ENCODE assay signal across 9 mouse cellular contexts in genomic region chr10:39612131-39612530, GRCm38 (mm10). TPM values are rescaled to one million over a fixed set of nuclear protein-coding genes. Genes with fewer than 3 reads are reported as not detected.
DNase-seq lines count a peak whose midpoint lies in the region; ATAC-seq and TF ChIP-seq lines count a peak whose summit lies in the region.
"Had no signal": no experiment of that assay in that cellular context is flagged by ENCODE, and none has a peak within 500 bp of the region (broad histone marks: within the 10 kb centered on the region; RNA-seq: fewer than 3 reads in every experiment).

No protein-coding gene starts in this region.

- no peak for TF ChIP-seq CTCF in intestine, postnatal 0 days (IDR thresholded peaks at IDR 0.05; ENCODE audit: low read depth)

- ATAC-seq in kidney, embryonic 14.5 days (ENCODE audit: low FRiP score, low TSS enrichment): no peak
- no peak for ATAC-seq in intestine, postnatal 0 days

- no peaks in the 10 kb centered on the region for H3K9me3 ChIP-seq in kidney, embryonic 14.5 days (ENCODE audit: control insufficient read depth, low read length)
- no peaks in the 10 kb centered on the region for H3K9me3 ChIP-seq in intestine, postnatal 0 days (ENCODE audit: control insufficient read depth)

- H3K4me2 ChIP-seq in kidney, embryonic 14.5 days (replicated peaks; ENCODE audit: low read depth, low read length): 0 out of 2 replicates have a peak overlapping the region, but pooled peaks have one; percentile 59
- H3K4me2 ChIP-seq in intestine, postnatal 0 days (replicated peaks; ENCODE audit: low read depth): peak overlapping the region; percentile 70; the same call in 1 of the 2 replicates

- no peak overlapping the region for H3K9ac ChIP-seq in kidney, embryonic 14.5 days (ENCODE audit: low read depth, low read length)
- H3K9ac ChIP-seq in intestine, postnatal 0 days (ENCODE audit: low read depth, low read length): no peak overlapping the region

- no peak overlapping the region for H3K27ac ChIP-seq in kidney, embryonic 14.5 days (ENCODE audit: low read depth, low read length)
- H3K27ac ChIP-seq in brown adipose tissue, adult 24 weeks (replicated peaks; ENCODE audit: low read depth, low read length): peak overlapping the region; percentile 42; the same call in 1 of the 2 replicates
- peak overlapping the region; percentile 99; the same call in 1 of the 2 replicates for H3K27ac ChIP-seq in intestine, postnatal 0 days (ENCODE audit: low read depth, low read length)

- H3K36me3 ChIP-seq in kidney, embryonic 14.5 days (ENCODE audit: control insufficient read depth, insufficient read depth, low read length): no peaks in the 10 kb centered on the region
- no peaks in the 10 kb centered on the region; the same call in 1 of the 2 replicates for H3K36me3 ChIP-seq in intestine, postnatal 0 days (ENCODE audit: control insufficient read depth, insufficient read depth)

- 47% methylated on average over 2 of the region's 2 CpGs for WGBS in kidney, embryonic 14.5 days
- WGBS in intestine, postnatal 0 days: 47% methylated on average over 2 of the region's 2 CpGs

- no peaks in the 10 kb centered on the region for H3K27me3 ChIP-seq in kidney, embryonic 14.5 days (ENCODE audit: control insufficient read depth, insufficient read depth, low read length)
- no peaks in the 10 kb centered on the region for H3K27me3 ChIP-seq in intestine, postnatal 0 days (replicated peaks; ENCODE audit: control insufficient read depth, insufficient read depth, low read length)

- DNase-seq in kidney, postnatal 4 days: no peak
- DNase-seq in 3T3-L1 (ENCODE audit: low read depth, low spot score): peak; percentile 6
- DNase-seq in adrenal gland, postnatal 14 days: no peak
- no peak for DNase-seq in embryo, embryonic 9.5 days (ENCODE audit: extremely low spot score)
- DNase-seq in spleen, postnatal 14 days (ENCODE audit: low spot score in 2 of 2): no peak
- DNase-seq: cerebellum, postnatal 14 days had no signal

- peaks cover 17% of the 10 kb centered on the region for H3K4me1 ChIP-seq in kidney, embryonic 14.5 days (ENCODE audit: control insufficient read depth, insufficient read depth, low read length)
- H3K4me1 ChIP-seq in brown adipose tissue, adult 24 weeks (ENCODE audit: control insufficient read depth, insufficient read depth, insufficient read length, low read length): no peaks in the 10 kb centered on the region
- H3K4me1 ChIP-seq in intestine, postnatal 0 days (replicated peaks; ENCODE audit: control insufficient read depth, insufficient read depth, low read length): peaks cover 26% of the 10 kb centered on the region

- H3K4me3 ChIP-seq in kidney, embryonic 14.5 days (ENCODE audit: low read length): no peak overlapping the region
- H3K4me3 ChIP-seq in brown adipose tissue, adult 24 weeks (ENCODE audit: insufficient read depth, low read depth, low read length): peak overlapping the region; percentile 13; the same call in 1 of the 2 replicates
- H3K4me3 ChIP-seq in intestine, postnatal 0 days (ENCODE audit: low read depth, low read length): peak overlapping the region; percentile 54; the same call in 1 of the 2 replicates

RNA-seq across cellular contexts. Expression of gene Traf3ip2, which starts 0.6 kb away (rescaled TPM):
- 16.6 and 19.6 TPM in 2 replicates for polyA plus RNA-seq in kidney, embryonic 14.5 days (2014; fragmentation: Nextera tagmentation; extraction: Ambion mirVana)
- 3.6 and 6.6 TPM in 2 replicates for polyA plus RNA-seq in brown adipose tissue, adult 24 weeks (2012; ENCODE audit: insufficient read depth, insufficient read length, missing spikeins)
- polyA plus RNA-seq in intestine, postnatal 0 days (2015; fragmentation: Nextera tagmentation; extraction: Ambion mirVana): 25.3 and 27.8 TPM in 2 replicates
- 14.6 and 21.9 TPM in 2 replicates for total RNA-seq in adrenal gland, postnatal 14 days (2021)
